Mouse (Mus musculus) heart, embryonic 12.5 days (tissue): ENCODE measurements around the gene Map2k1. TPM values are rescaled to one million over a fixed set of nuclear protein-coding genes. Genes with fewer than 3 reads are reported as not detected.

ENCODE experiments used
- ATAC-seq: fragments of 200-750 bp; cut with Nextera tagmentation; 2 replicates; pipeline ENCODE4 v1.8.0; 2017; ENCODE audit warnings: moderate TSS enrichment, moderate library complexity; ENCODE audit not compliant: insufficient number of reproducible peaks, low FRiP score
- H3K27ac ChIP-seq: fragments of 300-500 bp; sonication (generic); 2 replicates; pipeline ENCODE4 v1.5.1; 2016; ENCODE audit warnings: mild to moderate bottlenecking, moderate library complexity; ENCODE audit not compliant: poor library complexity, severe bottlenecking
- H3K27me3 ChIP-seq: fragments of 300-500 bp; sonication (generic); replicated peaks from 2 replicates; pipeline ENCODE4 v1.6.1; 2016; ENCODE audit warnings: mild to moderate bottlenecking, moderate library complexity
- H3K36me3 ChIP-seq: fragments of 300-500 bp; sonication (generic); 2 replicates; pipeline ENCODE4 v1.6.1; 2016; ENCODE audit warnings: mild to moderate bottlenecking, moderate library complexity
- H3K4me1 ChIP-seq: fragments of 300-500 bp; sonication (generic); replicated peaks from 2 replicates; pipeline ENCODE4 v1.6.1; 2016; ENCODE audit warnings: mild to moderate bottlenecking
- H3K4me2 ChIP-seq: fragments of 300-500 bp; sonication (generic); 2 replicates; pipeline ENCODE4 v1.6.1; 2016; ENCODE audit warnings: mild to moderate bottlenecking, moderate library complexity
- H3K4me3 ChIP-seq: fragments of 300-500 bp; sonication (generic); 2 replicates; pipeline ENCODE4 v1.5.1; 2016; ENCODE audit warnings: mild to moderate bottlenecking
- H3K9ac ChIP-seq: fragments of 300-500 bp; sonication (generic); 2 replicates; pipeline ENCODE4 v1.6.1; 2016; ENCODE audit warnings: mild to moderate bottlenecking, moderate library complexity
- H3K9me3 ChIP-seq: fragments of 300-500 bp; sonication (generic); replicated peaks from 2 replicates; pipeline ENCODE4 v1.6.1; 2016; ENCODE audit warnings: mild to moderate bottlenecking, moderate library complexity
- WGBS: fragments of 180-500 bp; shearing (Covaris S2); methylation state at CpG from one replicate; pipeline ENCODE4 v1.1.7; 2016; 5-methylcytosine and 5-hydroxymethylcytosine counted together
- polyA plus RNA-seq: library from polyadenylated mRNA; unstranded; fragments of >200 nt; fragmentation: Nextera tagmentation; extraction: Ambion mirVana; gene quantifications from 2 replicates; pipeline ENCODE4 v1.2.1, GENCODE M21; 2016

Gene Map2k1
- polyA plus RNA-seq, 1 experiment from 2014 or later, result 100 TPM

- H3K9me3 ChIP-seq, result no peaks in the 10 kb centered on the region
- no peak for ATAC-seq
- H3K9ac ChIP-seq, result no peak overlapping the region
- WGBS, result 58% methylated on average over 1 of the region's 1 CpGs
- peaks cover 2% of the 10 kb centered on the region; the same call in 1 of the 2 replicates for H3K36me3 ChIP-seq
- H3K4me3 ChIP-seq, result no peak overlapping the region
- no peak overlapping the region for H3K27ac ChIP-seq
- H3K27me3 ChIP-seq, result no peaks in the 10 kb centered on the region
- H3K4me1 ChIP-seq, result peaks cover 28% of the 10 kb centered on the region
- H3K4me2 ChIP-seq, result no peak overlapping the region
Measured at GRCm38 (mm10) chr9:64249371-64249770, 4.1 kb downstream of the Map2k1 start.

DNA sequence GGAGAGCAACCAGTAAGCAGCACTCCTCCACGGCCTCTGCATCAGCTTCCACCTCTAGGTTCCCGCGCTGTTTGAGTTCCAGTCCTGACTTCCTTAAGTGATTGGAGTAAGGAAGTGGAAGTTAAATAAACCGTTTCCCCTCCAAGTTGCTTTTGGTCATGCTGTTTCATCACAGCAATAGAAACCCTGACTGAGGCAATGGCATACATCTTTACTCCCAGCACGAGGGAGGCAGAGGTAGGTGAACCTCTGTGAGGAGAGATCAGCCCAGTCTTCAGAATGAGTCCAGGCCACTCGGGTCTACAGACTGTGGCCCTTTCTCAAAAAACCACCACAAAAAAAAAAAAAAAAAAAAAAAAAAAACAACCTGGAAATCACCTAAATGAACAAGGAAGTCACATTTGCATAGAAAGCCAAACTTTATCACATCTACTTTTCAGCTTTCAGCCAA, 11.0 kb downstream of the Map2k1 start:
- peaks cover 2% of the 10 kb centered on the region; the same call in 1 of the 2 replicates for H3K36me3 ChIP-seq
- no peak for ATAC-seq
- H3K9me3 ChIP-seq, result no peaks in the 10 kb centered on the region
- H3K9ac ChIP-seq, result no peak overlapping the region
- H3K27ac ChIP-seq, result peak overlapping the region; percentile 48; the same call in 1 of the 2 replicates
- peaks cover 17% of the 10 kb centered on the region for H3K4me1 ChIP-seq
- no peak overlapping the region for H3K4me2 ChIP-seq
- WGBS, result 62% methylated on average over 6 of the region's 6 CpGs
- H3K4me3 ChIP-seq, result no peak overlapping the region
- H3K27me3 ChIP-seq, result no peaks in the 10 kb centered on the region

GRCm38 (mm10) chr9:64240681-64241080, 12.8 kb downstream of the Map2k1 start:
- Histone ChIP-seq H3K4me2 (peak overlapping the region; percentile 58), H3K27ac (peak overlapping the region; percentile 63), H3K27me3 (no peaks in the 10 kb centered on the region), H3K36me3 (peaks cover 5% of the 10 kb centered on the region; the same call in 1 of the 2 replicates), H3K9me3 (no peaks in the 10 kb centered on the region), H3K9ac (peak overlapping the region; percentile 37; the same call in 1 of the 2 replicates), H3K4me3 (peak overlapping the region; percentile 17), H3K4me1 (peaks cover 17% of the 10 kb centered on the region)
- 15% methylated on average over 8 of the region's 8 CpGs for WGBS
- peak; percentile 57; the same call in 1 of the 2 replicates for ATAC-seq

DNA sequence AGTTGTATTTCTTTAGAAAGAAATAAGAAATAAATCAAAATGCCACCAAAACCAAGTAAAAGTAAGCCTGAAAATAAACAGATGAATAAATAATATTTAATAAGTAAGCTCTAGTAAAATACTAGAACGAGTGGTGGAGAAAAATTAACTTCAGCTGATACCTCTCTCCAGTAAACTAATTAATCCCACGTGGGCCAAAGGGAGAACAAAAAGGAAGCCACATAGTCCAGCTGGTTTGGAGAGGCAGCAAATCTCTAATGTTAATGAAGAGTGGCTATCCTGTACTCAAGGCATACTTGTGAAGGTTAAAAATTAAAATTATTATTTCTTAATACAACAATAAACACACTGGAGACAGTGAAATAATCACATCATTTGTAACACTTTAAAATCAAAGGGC, 13.3 kb downstream of the Map2k1 start:
- no peaks in the 10 kb centered on the region for H3K9me3 ChIP-seq
- peak overlapping the region; percentile 17 for H3K4me3 ChIP-seq
- WGBS, result 60% methylated on average over 2 of the region's 2 CpGs
- peak overlapping the region; percentile 63; the same call in 1 of the 2 replicates for H3K27ac ChIP-seq
- peaks cover 6% of the 10 kb centered on the region; the same call in 1 of the 2 replicates for H3K36me3 ChIP-seq
- peak overlapping the region; percentile 58 for H3K4me2 ChIP-seq
- H3K4me1 ChIP-seq, result peaks cover 17% of the 10 kb centered on the region
- H3K27me3 ChIP-seq, result no peaks in the 10 kb centered on the region
- no peak overlapping the region for H3K9ac ChIP-seq
- ATAC-seq, result no peak

- 93% methylated on average over 7 of the region's 7 CpGs for WGBS
- H3K27ac ChIP-seq, result no peak overlapping the region
- H3K4me3 ChIP-seq, result no peak overlapping the region
- no peak overlapping the region for H3K4me2 ChIP-seq
- H3K9ac ChIP-seq, result no peak overlapping the region
- no peaks in the 10 kb centered on the region for H3K9me3 ChIP-seq
- H3K4me1 ChIP-seq, result peaks cover 28% of the 10 kb centered on the region
- no peaks in the 10 kb centered on the region for H3K27me3 ChIP-seq
- no peak for ATAC-seq
- H3K36me3 ChIP-seq, result 0 out of 2 replicates have a peak, but pooled peaks cover 7% of the 10 kb centered on the region
Measured at GRCm38 (mm10) chr9:64236056-64236455, 17.4 kb downstream of the Map2k1 start.

- Histone ChIP-seq H3K4me2 (no peak within 1 kb of the TSS), H3K27ac (no peak within 1 kb of the TSS), H3K36me3 (0 out of 2 replicates have a peak, but pooled peaks cover 7% of the 10 kb centered on the region), H3K4me3 (no peak within 1 kb of the TSS), H3K27me3 (no peaks in the 10 kb centered on the region), H3K4me1 (peaks cover 27% of the 10 kb centered on the region), H3K9me3 (no peaks in the 10 kb centered on the region), H3K9ac (no peak within 1 kb of the TSS)
- no peak for ATAC-seq
- 96% methylated on average over 8 of the region's 8 CpGs for WGBS
Measured at GRCm38 (mm10) chr9:64234768-64235435, 18.5 kb downstream of the Map2k1 start, which contains the start of gene Uchl4. TSS of gene Uchl4 (plus strand) at chr9:64235201.

GRCm38 (mm10) chr9:64233656-64234055, 19.8 kb downstream of the Map2k1 start:
- H3K4me2 ChIP-seq, result no peak overlapping the region
- H3K9me3 ChIP-seq, result no peaks in the 10 kb centered on the region
- H3K27ac ChIP-seq, result no peak overlapping the region
- no peak overlapping the region for H3K9ac ChIP-seq
- no peak overlapping the region for H3K4me3 ChIP-seq
- no peaks in the 10 kb centered on the region for H3K27me3 ChIP-seq
- 81% methylated on average over 5 of the region's 5 CpGs for WGBS
- peaks cover 27% of the 10 kb centered on the region for H3K4me1 ChIP-seq
- no peak for ATAC-seq
- H3K36me3 ChIP-seq, result 0 out of 2 replicates have a peak, but pooled peaks cover 7% of the 10 kb centered on the region

GRCm38 (mm10) chr9:64232257-64232957, 21.0 kb downstream of the Map2k1 start:
- ATAC-seq, result no peak
- no peak overlapping the region for H3K4me2 ChIP-seq
- 57% methylated on average over 9 of the region's 9 CpGs for WGBS

GRCm38 (mm10) chr9:64231674-64232073, 21.8 kb downstream of the Map2k1 start:
- Histone ChIP-seq H3K4me1 (peaks cover 38% of the 10 kb centered on the region), H3K4me3 (no peak overlapping the region), H3K36me3 (0 out of 2 replicates have a peak, but pooled peaks cover 7% of the 10 kb centered on the region), H3K4me2 (no peak overlapping the region), H3K27ac (0 out of 2 replicates have a peak overlapping the region, but pooled peaks have one; percentile 4), H3K9ac (no peak overlapping the region), H3K9me3 (no peaks in the 10 kb centered on the region), H3K27me3 (no peaks in the 10 kb centered on the region)
- WGBS, result 78% methylated on average over 3 of the region's 3 CpGs
- no peak for ATAC-seq

More at GRCm38 (mm10) chr9:64232257-64232957, 21.0 kb downstream of the Map2k1 start:
- no peaks in the 10 kb centered on the region for H3K27me3 ChIP-seq
- 0 out of 2 replicates have a peak overlapping the region, but pooled peaks have one; percentile 4 for H3K27ac ChIP-seq
- no peaks in the 10 kb centered on the region for H3K9me3 ChIP-seq
- H3K36me3 ChIP-seq, result 0 out of 2 replicates have a peak, but pooled peaks cover 7% of the 10 kb centered on the region
- no peak overlapping the region for H3K4me3 ChIP-seq
- peaks cover 33% of the 10 kb centered on the region for H3K4me1 ChIP-seq
- H3K9ac ChIP-seq, result 0 out of 2 replicates have a peak overlapping the region, but pooled peaks have one; percentile 48

- 40% methylated on average over 5 of the region's 5 CpGs for WGBS
- Histone ChIP-seq H3K9ac (no peak overlapping the region), H3K4me2 (no peak overlapping the region), H3K4me3 (no peak overlapping the region), H3K4me1 (peaks cover 43% of the 10 kb centered on the region), H3K9me3 (no peaks in the 10 kb centered on the region), H3K27me3 (no peaks in the 10 kb centered on the region), H3K27ac (0 out of 2 replicates have a peak overlapping the region, but pooled peaks have one; percentile 20), H3K36me3 (0 out of 2 replicates have a peak, but pooled peaks cover 5% of the 10 kb centered on the region)
- no peak for ATAC-seq
Measured at GRCm38 (mm10) chr9:64231171-64231570, 22.3 kb downstream of the Map2k1 start.

DNA sequence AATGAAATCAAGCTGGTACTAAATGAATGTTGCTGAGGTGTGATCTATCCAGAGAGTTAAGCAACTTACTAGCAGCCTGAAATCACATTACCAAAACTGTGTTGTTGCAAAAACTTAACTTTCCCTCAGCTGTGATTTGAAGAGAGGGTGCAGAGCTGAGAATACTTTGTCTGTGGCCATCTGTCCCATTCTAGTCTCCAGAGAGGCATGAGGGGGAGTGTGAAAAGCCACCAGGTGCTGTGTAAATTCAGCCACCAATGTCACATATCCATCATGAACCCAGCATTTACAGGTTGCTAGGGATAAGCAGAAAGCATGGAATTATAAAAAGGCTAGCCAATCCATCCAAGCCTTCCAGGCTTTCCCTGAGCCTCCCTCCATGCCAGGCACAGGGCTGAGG, 24.5 kb downstream of the Map2k1 start:
- Histone ChIP-seq H3K27me3 (no peaks in the 10 kb centered on the region), H3K4me2 (no peak overlapping the region), H3K36me3 (no peaks in the 10 kb centered on the region), H3K4me1 (peaks cover 56% of the 10 kb centered on the region), H3K27ac (no peak overlapping the region), H3K4me3 (no peak overlapping the region), H3K9me3 (no peaks in the 10 kb centered on the region), H3K9ac (no peak overlapping the region)
- ATAC-seq, result no peak
